Comparison of ENCODE assay signal across 15 mouse cellular contexts in the genomic region with DNA sequence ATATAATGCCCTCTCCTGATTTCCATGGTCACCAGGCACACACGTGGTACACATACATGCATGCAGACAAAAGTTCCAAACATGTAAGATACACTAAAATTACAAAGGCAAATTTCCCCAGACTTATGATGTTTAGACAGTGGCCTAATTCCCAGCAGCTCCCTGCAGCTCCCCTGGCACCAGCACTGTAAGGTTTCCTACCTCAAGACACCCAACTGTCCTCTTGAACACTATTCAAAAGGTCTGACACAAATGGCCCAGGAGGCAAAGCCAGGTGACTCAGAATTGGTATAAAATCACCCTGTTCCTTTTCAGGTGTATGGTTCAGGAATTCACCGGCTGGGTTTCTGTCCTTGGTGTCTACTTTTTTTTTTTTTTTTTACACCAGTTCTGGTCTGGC. TPM values are rescaled to one million over a fixed set of nuclear protein-coding genes. Genes with fewer than 3 reads are reported as not detected.
DNase-seq lines count a peak whose midpoint lies in the region.
"Had no signal": no experiment of that assay in that cellular context is flagged by ENCODE, and none has a peak within 500 bp of the region (broad histone marks: within the 10 kb centered on the region; RNA-seq: fewer than 3 reads in every experiment).

No protein-coding gene starts in this region.

- DNase-seq in cerebellum, adult 11 months, result peak; percentile 7
- no peak for DNase-seq in cerebellum, postnatal 4 days (ENCODE audit: low spot score in 2 of 2)
- DNase-seq in kidney, postnatal 10 days, result peak; percentile 3
- DNase-seq in kidney, postnatal 14 days, result no peak
- DNase-seq in urinary bladder, adult 2 months (ENCODE audit: low spot score), result peak; percentile 13
- DNase-seq in urinary bladder, postnatal 4 days (ENCODE audit: low spot score in 2 of 2), result no peak
- no peak for DNase-seq in embryo, embryonic 10.5 days (ENCODE audit: low spot score)
- DNase-seq: adrenal gland, postnatal 10 days; forebrain, postnatal 0 days; kidney, adult 18-20 months; liver; lung, postnatal 4 days; midbrain, embryonic 14.5 days; retina, postnatal 1 day; right cerebral cortex, postnatal 4 days had no signal

RNA-seq across cellular contexts. Expression of a gene that starts 1.3 kb away (rescaled TPM):
- polyA plus RNA-seq in urinary bladder, adult 2 months (2012; rRNA removed), result 154 and 187 TPM in 2 replicates

RNA-seq across cellular contexts. Expression of a gene that starts 15.7 kb away (rescaled TPM):
- polyA plus RNA-seq in urinary bladder, adult 2 months (2012; rRNA removed), result 38.2 and 41.2 TPM in 2 replicates

RNA-seq across cellular contexts. Expression of a gene that starts 24.8 kb away (rescaled TPM):
- 31.7 and 38.1 TPM in 2 replicates for polyA plus RNA-seq in urinary bladder, adult 2 months (2012; rRNA removed)

RNA-seq across cellular contexts. Expression of a gene that starts 47.6 kb away (rescaled TPM):
- polyA plus RNA-seq in urinary bladder, adult 2 months (2012; rRNA removed), result 600 and 646 TPM in 2 replicates

Comparison
In these comparisons a context has a peak if more than half of its experiments do, and no peak if none do; other contexts are left out.
1. DNase-seq: peak in cerebellum, adult 11 months (single experiment), kidney, postnatal 10 days (single experiment) and urinary bladder, adult 2 months (single experiment); none in cerebellum, postnatal 4 days (0 of 2), kidney, postnatal 14 days (single experiment), urinary bladder, postnatal 4 days (0 of 2) and embryo, embryonic 10.5 days (single experiment).